Mouse (Mus musculus): Measurements from ENCODE around the gene Atf5.

The Atf5 gene

GRCm38 (mm10) chr7:44849416-44850111 lies 33.1 kb upstream of the Atf5 start:
- DNase-seq, result peak; percentile 88

DNA sequence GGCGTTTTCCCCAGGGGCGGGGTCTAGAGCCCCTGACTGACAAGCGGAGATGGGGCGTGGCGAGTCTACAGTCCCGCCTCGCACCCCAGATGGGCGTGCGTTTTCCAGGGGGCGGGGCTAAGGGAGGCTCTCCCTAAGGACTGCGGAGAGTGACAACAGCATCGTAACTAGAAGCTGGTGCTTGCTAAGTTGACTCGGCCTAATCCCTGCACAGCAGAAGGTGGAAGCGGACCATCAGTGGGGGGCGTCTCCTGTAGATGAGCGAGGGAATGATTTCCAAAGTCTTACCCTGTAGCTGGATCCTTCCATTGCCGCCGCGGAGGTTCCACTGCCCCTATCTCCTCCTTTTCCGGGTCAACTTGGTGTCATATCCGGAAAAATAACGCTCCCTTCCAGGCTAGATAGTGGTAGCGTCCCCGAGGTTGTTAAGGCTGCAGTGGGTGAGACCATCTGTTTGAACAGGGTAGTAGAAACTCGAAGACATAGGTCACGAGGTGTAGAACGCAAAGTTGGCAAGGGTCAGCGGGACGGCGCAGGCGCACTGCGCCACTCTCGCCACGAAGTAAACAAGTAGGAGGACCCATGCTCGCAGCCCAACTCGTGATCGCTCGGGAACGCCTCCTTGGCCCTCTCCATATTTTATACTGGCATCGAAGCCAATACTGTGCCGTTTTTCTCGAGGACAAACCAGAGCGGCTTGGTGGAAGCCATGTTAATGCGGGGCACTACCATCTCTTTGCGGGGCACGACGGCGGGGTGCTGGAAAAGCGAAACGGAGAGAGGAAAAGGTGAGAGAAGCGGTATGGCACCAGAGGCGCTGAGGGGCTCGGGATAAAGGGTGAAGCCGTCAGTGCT lies 32.3 kb upstream of the Atf5 start, which contains the start of the genes Akt1s1 and Tbc1d17:
Akt1s1 (plus strand) TSS at position 431 of the 855 bp plus-strand sequence.
Tbc1d17 (minus strand) TSS at position 519 of the 855 bp plus-strand sequence.
- peak; percentile 100 for DNase-seq

DNA sequence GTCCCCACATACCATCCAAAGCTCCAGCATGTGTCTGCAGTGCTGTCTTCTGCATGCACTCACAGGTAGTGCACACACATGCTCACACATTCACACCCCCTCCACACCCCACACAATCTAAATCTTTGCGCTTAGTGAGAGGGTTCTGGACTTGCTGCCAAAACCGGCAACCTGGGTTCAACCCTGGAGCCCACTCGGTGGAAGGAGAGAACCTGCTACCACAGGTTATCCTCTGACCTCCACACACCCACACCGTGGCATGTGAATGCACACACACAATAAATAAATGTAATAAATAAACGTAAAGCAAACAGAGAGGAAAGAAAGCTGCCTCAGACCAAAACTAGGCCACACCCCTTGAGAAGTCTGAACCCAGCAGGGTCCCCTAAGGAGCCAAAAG lies 31.3 kb upstream of the Atf5 start:
- DNase-seq, result peak; percentile 38

DNA sequence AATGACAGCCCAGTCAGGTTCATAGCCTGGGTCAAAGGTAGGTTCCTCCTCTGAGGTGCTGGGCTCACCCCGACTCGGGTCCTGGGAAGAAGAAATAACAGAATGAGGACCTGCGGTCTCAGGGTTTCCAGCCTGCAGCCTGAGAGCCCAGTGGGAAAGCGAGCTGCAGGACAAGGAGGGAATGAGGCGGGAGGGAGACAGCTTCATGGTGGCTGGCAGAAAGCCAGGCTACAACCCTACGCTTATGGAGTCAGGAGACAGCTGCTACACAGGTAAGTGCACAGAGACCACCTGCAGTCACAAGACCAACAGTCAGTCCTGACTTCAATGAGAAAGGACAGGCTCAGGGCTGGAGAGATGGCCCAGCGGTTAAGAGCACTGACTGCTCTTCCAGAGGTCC lies 30.3 kb upstream of the Atf5 start:
- peak; percentile 39 for DNase-seq

DNA sequence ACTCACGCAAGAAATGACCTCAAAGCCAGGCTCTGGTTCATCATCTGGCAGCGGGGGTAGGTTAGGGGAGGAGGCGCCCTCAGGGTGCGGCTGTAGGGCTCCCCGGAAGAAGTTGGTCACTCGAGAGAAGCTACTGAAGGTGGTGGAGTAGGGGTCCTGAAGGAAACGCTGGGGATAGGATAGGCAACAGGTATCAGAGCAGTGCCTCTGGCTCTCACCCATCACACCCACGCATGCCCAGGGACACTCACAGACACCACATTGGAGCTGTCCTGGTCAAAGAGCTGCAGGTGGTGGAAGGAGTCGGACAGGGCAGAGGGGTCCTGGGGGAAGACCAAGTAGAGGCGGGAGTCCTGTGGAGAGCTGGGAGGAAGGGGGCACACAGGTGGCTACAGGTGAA lies 28.5 kb upstream of the Atf5 start:
- no peak for DNase-seq

- DNase-seq, result no peak
Observed at GRCm38 (mm10) chr7:44841825-44842463, 25.5 kb upstream of the Atf5 start.

- DNase-seq, result no peak
Observed at GRCm38 (mm10) chr7:44840426-44840825, 24.0 kb upstream of the Atf5 start.

DNA sequence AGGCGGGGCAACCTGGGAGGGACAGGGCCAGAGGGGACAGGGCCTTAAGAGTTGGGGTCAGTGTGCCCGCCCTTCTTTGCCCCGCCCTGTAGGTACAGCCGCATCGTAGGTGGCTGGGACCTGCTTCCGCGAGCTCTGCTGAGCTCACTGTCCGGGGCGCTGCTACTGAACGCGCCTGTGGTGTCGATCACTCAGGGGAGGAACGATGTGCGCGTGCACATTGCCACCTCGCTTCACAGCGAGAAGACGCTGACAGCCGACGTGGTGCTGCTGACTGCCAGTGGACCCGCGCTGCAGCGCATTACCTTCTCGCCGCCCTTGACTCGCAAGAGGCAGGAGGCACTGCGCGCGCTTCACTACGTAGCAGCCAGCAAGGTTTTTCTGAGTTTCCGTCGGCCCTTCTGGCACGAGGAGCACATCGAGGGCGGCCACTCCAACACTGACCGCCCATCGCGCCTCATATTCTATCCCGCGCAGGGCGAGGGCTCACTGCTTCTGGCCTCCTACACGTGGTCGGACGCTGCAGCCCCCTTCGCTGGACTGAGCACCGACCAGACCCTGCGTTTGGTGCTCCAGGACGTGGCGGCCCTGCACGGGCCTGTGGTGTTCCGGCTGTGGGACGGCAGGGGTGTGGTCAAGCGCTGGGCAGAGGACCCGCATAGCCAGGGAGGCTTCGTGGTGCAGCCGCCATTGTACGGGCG lies 23.2 kb upstream of the Atf5 start:
- DNase-seq, result no peak

- DNase-seq, result no peak
Observed at GRCm38 (mm10) chr7:44839171-44839490, 22.7 kb upstream of the Atf5 start.

DNA sequence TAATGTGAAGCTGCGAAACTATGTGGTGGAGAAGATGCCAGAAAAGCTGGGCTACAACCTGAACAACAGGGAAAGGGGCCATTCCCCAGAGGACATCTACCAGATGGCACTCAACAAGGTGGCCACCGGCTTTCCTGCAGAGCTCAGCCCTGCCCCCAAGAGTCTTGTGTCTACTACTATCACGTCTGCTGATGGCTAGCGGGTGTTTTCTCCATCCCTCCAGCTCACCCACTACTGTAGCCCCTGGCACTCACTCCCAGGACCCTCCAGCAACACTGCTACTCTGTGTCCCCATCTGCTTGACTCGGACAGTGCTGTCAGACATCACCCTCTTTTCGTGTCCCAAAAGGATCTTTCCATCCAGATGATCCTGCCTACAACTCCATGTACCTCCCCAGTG lies 21.6 kb upstream of the Atf5 start:
- DNase-seq, result no peak

GRCm38 (mm10) chr7:44836423-44837053 lies 20.1 kb upstream of the Atf5 start:
- DNase-seq, result no peak

DNA sequence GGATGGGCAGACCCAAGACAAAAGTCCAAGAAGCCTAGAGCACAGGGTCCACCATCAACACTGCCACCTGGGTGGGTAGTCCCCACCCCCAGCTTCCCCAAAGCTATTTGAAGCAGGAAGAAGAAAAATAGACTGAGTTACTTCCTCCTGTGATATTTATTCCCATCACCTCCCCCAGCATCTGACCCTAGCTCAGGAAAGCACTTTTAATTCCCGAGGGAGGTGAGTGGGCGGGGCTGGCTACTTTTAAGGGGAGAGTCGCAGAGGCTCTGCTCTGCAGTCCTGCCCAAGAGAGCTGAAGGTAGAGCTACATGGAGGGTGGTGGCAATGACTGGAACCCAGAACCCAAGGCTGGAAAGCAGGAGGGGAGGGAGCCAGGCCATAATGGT lies 19.6 kb upstream of the Atf5 start:
- DNase-seq, result no peak

GRCm38 (mm10) chr7:44835373-44836015 lies 19.0 kb upstream of the Atf5 start:
- no peak for DNase-seq

DNA sequence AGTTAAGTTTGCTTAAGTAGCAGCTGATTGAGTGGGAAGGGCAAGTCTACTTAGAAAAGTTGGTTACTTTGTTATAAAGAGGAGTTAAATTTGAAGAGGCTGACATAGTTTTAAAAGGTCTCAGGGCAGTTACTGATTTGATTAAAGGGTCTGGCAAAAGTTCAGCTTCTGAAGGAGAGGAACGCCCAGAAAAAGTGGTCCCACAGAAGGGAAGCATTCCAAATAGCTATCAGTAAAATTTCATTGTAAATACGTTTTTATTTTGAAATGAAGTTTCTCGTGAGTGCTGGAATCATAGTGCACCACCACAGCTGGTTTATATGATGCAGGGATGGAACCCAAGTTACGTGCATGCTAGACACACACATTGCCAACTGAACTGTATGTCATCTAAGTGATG lies 16.3 kb upstream of the Atf5 start:
- no peak for DNase-seq

- DNase-seq, result no peak
Observed at GRCm38 (mm10) chr7:44828706-44829105, 12.2 kb upstream of the Atf5 start.

DNA sequence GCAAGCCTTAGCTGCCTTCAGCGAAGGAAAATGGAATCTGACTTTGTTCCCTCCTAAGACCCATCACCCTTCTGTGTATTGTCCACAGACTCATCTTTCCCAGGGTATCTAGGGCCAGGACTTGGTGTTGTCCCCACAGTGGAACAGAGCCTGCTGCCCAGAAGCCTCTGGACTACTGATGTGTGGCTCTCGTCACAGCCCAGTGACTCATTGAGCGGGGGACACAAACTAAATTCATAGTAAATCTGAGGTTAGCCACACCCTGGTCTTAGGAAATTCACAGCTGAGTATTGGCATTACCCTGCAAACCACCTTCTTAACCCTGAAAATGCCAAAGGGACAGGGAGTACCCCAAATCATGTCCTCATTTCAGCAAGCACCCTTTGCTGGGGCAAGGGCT lies 10.3 kb upstream of the Atf5 start:
- DNase-seq, result no peak

- peak; percentile 82 for DNase-seq
Observed at GRCm38 (mm10) chr7:44824872-44825271, 8.4 kb upstream of the Atf5 start.

GRCm38 (mm10) chr7:44823409-44823808 lies 7.0 kb upstream of the Atf5 start:
- peak; percentile 5 for DNase-seq

- peak; percentile 2 for DNase-seq
Observed at GRCm38 (mm10) chr7:44821666-44822448, 5.4 kb upstream of the Atf5 start.

- no peak for DNase-seq
Observed at GRCm38 (mm10) chr7:44820525-44820924, 4.1 kb upstream of the Atf5 start.

GRCm38 (mm10) chr7:44819863-44820262 lies 3.4 kb upstream of the Atf5 start:
- DNase-seq, result peak; percentile 17
